Mouse (Mus musculus): ENCODE data around the gene A730061H03Rik. TPM values are rescaled to one million over a fixed set of nuclear protein-coding genes. Genes with fewer than 3 reads are reported as not detected.
A peak's percentile ranks its signal among the peaks of the same experiment; 100 is the strongest.

The A730061H03Rik gene
- total RNA-seq, 2 experiments from 2014 or later: not detected

- intact Hi-C loops (cut with DNase I): no loop called here
- peak; percentile 38 to 83 for DNase-seq (ENCODE audit: extremely low spot score in 1 of 2, low spot score in 2 of 2)
These were observed 24.7 kb upstream of the A730061H03Rik start, which contains the start of gene Emc9 for GRCm38 (mm10) chr14:55584702-55585565. Gene Emc9, minus strand, starts transcription at chr14:55585302.

GRCm38 (mm10) chr14:55584303-55584701 is 24.1 kb upstream of the A730061H03Rik start:
- intact Hi-C loops (cut with DNase I): no loop called here
- DNase-seq (ENCODE audit: extremely low spot score in 1 of 2, low spot score in 2 of 2): no peak

- no peak for DNase-seq (ENCODE audit: extremely low spot score in 1 of 2, low spot score in 2 of 2)
- intact Hi-C loops (cut with DNase I): no loop called here
These were observed 21.9 kb upstream of the A730061H03Rik start for GRCm38 (mm10) chr14:55581981-55582681.

GRCm38 (mm10) chr14:55580731-55581130 is 20.5 kb upstream of the A730061H03Rik start:
- intact Hi-C loops (cut with DNase I): no loop called here
- DNase-seq (ENCODE audit: extremely low spot score in 1 of 2, low spot score in 2 of 2): no peak

GRCm38 (mm10) chr14:55579511-55580496 is 19.6 kb upstream of the A730061H03Rik start:
- no peak for DNase-seq (ENCODE audit: extremely low spot score in 1 of 2, low spot score in 2 of 2)
- intact Hi-C loops (cut with DNase I): no loop called here

GRCm38 (mm10) chr14:55578668-55579269 is 18.6 kb upstream of the A730061H03Rik start:
- DNase-seq (ENCODE audit: extremely low spot score in 1 of 2, low spot score in 2 of 2): peak in 1 of 2 experiments; percentile 73
- intact Hi-C loops (cut with DNase I): no loop called here

- DNase-seq (ENCODE audit: extremely low spot score in 1 of 2, low spot score in 2 of 2): peak; percentile 68 to 92
- intact Hi-C loops (cut with DNase I): no loop called here
These were observed 17.9 kb upstream of the A730061H03Rik start, which contains the start of gene Psme1 for GRCm38 (mm10) chr14:55577871-55578667. Gene Psme1, plus strand, starts transcription at chr14:55578123.

- DNase-seq (ENCODE audit: extremely low spot score in 1 of 2, low spot score in 2 of 2): peak in 1 of 2 experiments; percentile 64
- intact Hi-C loops (cut with DNase I): no loop called here
These were observed 16.2 kb upstream of the A730061H03Rik start for GRCm38 (mm10) chr14:55576376-55576775.

- no peak for DNase-seq (ENCODE audit: extremely low spot score in 1 of 2, low spot score in 2 of 2)
- intact Hi-C loops (cut with DNase I): no loop called here
These were observed 15.5 kb upstream of the A730061H03Rik start for GRCm38 (mm10) chr14:55575711-55576110.

GRCm38 (mm10) chr14:55575302-55575701 is 15.1 kb upstream of the A730061H03Rik start, which contains the start of gene Fitm1:
Gene Fitm1, plus strand, starts transcription at chr14:55575617.
- intact Hi-C loops (cut with DNase I): no loop called here
- no peak for DNase-seq (ENCODE audit: extremely low spot score in 1 of 2, low spot score in 2 of 2)

- DNase-seq (ENCODE audit: extremely low spot score in 1 of 2, low spot score in 2 of 2): no peak
- intact Hi-C loops (cut with DNase I): no loop called here
These were observed 11.6 kb upstream of the A730061H03Rik start for GRCm38 (mm10) chr14:55571760-55572159.

- intact Hi-C loops (cut with DNase I): no loop called here
- no peak for DNase-seq (ENCODE audit: extremely low spot score in 1 of 2, low spot score in 2 of 2)
These were observed 10.4 kb upstream of the A730061H03Rik start for GRCm38 (mm10) chr14:55570588-55570987.

GRCm38 (mm10) chr14:55567496-55567895 is 7.3 kb upstream of the A730061H03Rik start:
- DNase-seq (ENCODE audit: extremely low spot score in 1 of 2, low spot score in 2 of 2): no peak
- intact Hi-C loops (cut with DNase I): no loop called here

- intact Hi-C loops (cut with DNase I): no loop called here
- no peak for DNase-seq (ENCODE audit: extremely low spot score in 1 of 2, low spot score in 2 of 2)
These were observed 5.5 kb upstream of the A730061H03Rik start for GRCm38 (mm10) chr14:55565748-55566147.

- no peak for DNase-seq (ENCODE audit: extremely low spot score in 1 of 2, low spot score in 2 of 2)
- intact Hi-C loops (cut with DNase I): no loop called here
These were observed 3.0 kb upstream of the A730061H03Rik start for GRCm38 (mm10) chr14:55563249-55563648.

- no peak for DNase-seq (ENCODE audit: extremely low spot score in 1 of 2, low spot score in 2 of 2)
- intact Hi-C loops (cut with DNase I): no loop called here
These were observed 1.7 kb upstream of the A730061H03Rik start for GRCm38 (mm10) chr14:55561860-55562259.

GRCm38 (mm10) chr14:55559799-55560201 is 406 bp downstream of the A730061H03Rik start, which contains the start of gene Dcaf11:
Gene Dcaf11, plus strand, starts transcription at chr14:55560006.
- intact Hi-C loops (cut with DNase I): loop anchor here (10.0 kb wide), 1 partner anchor 415 kb away; no protein-coding TSS in a partner anchor
- peak; percentile 88 to 96 for DNase-seq (ENCODE audit: extremely low spot score in 1 of 2, low spot score in 2 of 2)

All from left cerebral cortex, postnatal 10 days (tissue).